Mouse (Mus musculus) left cerebral cortex, postnatal 25 days (tissue): Measurements from ENCODE around the gene Hand1. TPM values are rescaled to one million over a fixed set of nuclear protein-coding genes. Genes with fewer than 3 reads are reported as not detected.
A peak's percentile ranks its signal among the peaks of the same experiment; 100 is the strongest.

Source experiments
- DNase-seq, 2 experiments: peaks; one replicate each; pipeline ENCODE4 v3.0.0; 2022; ENCODE audit warnings: low spot score in 2 of 2, mixed read lengths in 1 of 2
- intact Hi-C: fragments of 180-260 bp; cut with DNase I; formaldehyde crosslinking; loops from one replicate; pipeline ENCODE4 v1.15.1; 2025
- total RNA-seq, 2 experiments: library from RNA; stranded (reverse); gene quantifications; 2 replicates each; pipeline ENCODE4 v1.2.3; 2021

The Hand1 gene
- total RNA-seq, 2 experiments from 2014 or later, result not detected

GRCm38 (mm10) chr11:57809017-57809731 lies 23.4 kb downstream of the Hand1 start:
- no peak for DNase-seq
- intact Hi-C loops, result no loop called here

- DNase-seq, result no peak
- intact Hi-C loops, result no loop called here
Measured at GRCm38 (mm10) chr11:57805047-57805446, 27.6 kb downstream of the Hand1 start.

GRCm38 (mm10) chr11:57802511-57802870 lies 30.1 kb downstream of the Hand1 start:
- intact Hi-C loops, result no loop called here
- peak; percentile 23 to 24 for DNase-seq

- intact Hi-C loops, result no loop called here
- DNase-seq, result peak; percentile 29 to 46
Measured at GRCm38 (mm10) chr11:57801766-57802510, 30.7 kb downstream of the Hand1 start.

GRCm38 (mm10) chr11:57800971-57801765 lies 31.4 kb downstream of the Hand1 start, which contains the start of gene Sap30l:
Gene Sap30l, plus strand, starts transcription at chr11:57801637.
- intact Hi-C loops, result no loop called here
- DNase-seq, result peak; percentile 97

GRCm38 (mm10) chr11:57800266-57800951 lies 32.2 kb downstream of the Hand1 start:
- no peak for DNase-seq
- intact Hi-C loops, result no loop called here

GRCm38 (mm10) chr11:57799456-57799855 lies 33.2 kb downstream of the Hand1 start:
- intact Hi-C loops, result no loop called here
- no peak for DNase-seq

GRCm38 (mm10) chr11:57797828-57798227 lies 34.8 kb downstream of the Hand1 start:
- intact Hi-C loops, result no loop called here
- DNase-seq, result no peak

- DNase-seq, result no peak
- intact Hi-C loops, result no loop called here
Measured at GRCm38 (mm10) chr11:57795086-57795485, 37.5 kb downstream of the Hand1 start.

- intact Hi-C loops, result no loop called here
- no peak for DNase-seq
Measured at GRCm38 (mm10) chr11:57790866-57791535, 41.6 kb downstream of the Hand1 start.

- DNase-seq, result no peak
- intact Hi-C loops, result loop anchor here (1.0 kb wide), 1 partner anchor 146 kb away; no protein-coding TSS in a partner anchor
Measured at GRCm38 (mm10) chr11:57787913-57788312, 44.7 kb downstream of the Hand1 start.

GRCm38 (mm10) chr11:57786616-57787418 lies 45.8 kb downstream of the Hand1 start:
- peak; percentile 60 to 77 for DNase-seq
- intact Hi-C loops, result no loop called here

- intact Hi-C loops, result loop anchor here (5.0 to 10.0 kb wide), 2 partner anchors 303 to 1645 kb away; no protein-coding TSS in a partner anchor
Measured at GRCm38 (mm10) chr11:57779824-57780223, 52.8 kb downstream of the Hand1 start.

More at GRCm38 (mm10) chr11:57779824-57780223, 52.8 kb downstream of the Hand1 start:
- no peak for DNase-seq

Other genes starting within 250 kb of the Hand1 start
- gene Galnt10, start 187.4 kb downstream of the Hand1 start, total RNA-seq, result 1 to 10 TPM; 6.8 to 7.1 TPM
- 10 to 100 TPM; 50.4 to 50.9 TPM for gene Sap30l, start 31.2 kb downstream of the Hand1 start, total RNA-seq
- gene Larp1, start 176.2 kb upstream of the Hand1 start, total RNA-seq, result 10 to 100 TPM; 86.4 to 88.9 TPM